Mouse (Mus musculus) G1E-ER4 (cell line): ENCODE measurements around the gene Dnah7c. TPM values are rescaled to one million over a fixed set of nuclear protein-coding genes. Genes with fewer than 3 reads are reported as not detected.

ENCODE experiments used
- GATA1 ChIP-seq: IDR thresholded peaks from one replicate; pipeline ENCODE4 v1.8.0; 2012; ENCODE audit warnings: low read length, inconsistent platforms
- polyA plus RNA-seq: library from polyadenylated mRNA; stranded (reverse); fragments of >175 nt; gene quantifications from 2 replicates; pipeline ENCODE4 v1.2.3, GENCODE M21; 2012

Dnah7c gene
- polyA plus RNA-seq = not detected in 2 replicates

- TF ChIP-seq GATA1 = no peak
These were observed at the start of gene Dnah7c for GRCm38 (mm10) chr1:46425137-46425925. Gene Dnah7c (plus strand): TSS chr1:46425592.

- no peak for TF ChIP-seq GATA1
These were observed 16.9 kb upstream of the Dnah7c start for GRCm38 (mm10) chr1:46408324-46409115.

- TF ChIP-seq GATA1 = no peak
These were observed 3.0 kb downstream of the Dnah7c start for GRCm38 (mm10) chr1:46428401-46428800.

- no peak for TF ChIP-seq GATA1
These were observed 95.6 kb downstream of the Dnah7c start for GRCm38 (mm10) chr1:46521032-46521431.

- TF ChIP-seq GATA1 = no peak
These were observed 119.5 kb downstream of the Dnah7c start for GRCm38 (mm10) chr1:46544812-46545421.

GRCm38 (mm10) chr1:46580385-46580784 lies 155.0 kb downstream of the Dnah7c start:
- no peak for TF ChIP-seq GATA1

- no peak for TF ChIP-seq GATA1
These were observed 194.9 kb downstream of the Dnah7c start for GRCm38 (mm10) chr1:46620331-46620730.

GRCm38 (mm10) chr1:46725266-46725665 lies 299.9 kb downstream of the Dnah7c start:
- TF ChIP-seq GATA1 = no peak

GRCm38 (mm10) chr1:46805074-46805473 lies 379.7 kb downstream of the Dnah7c start:
- TF ChIP-seq GATA1 = no peak

- TF ChIP-seq GATA1 = no peak
These were observed 392.5 kb downstream of the Dnah7c start for GRCm38 (mm10) chr1:46817934-46818333.

GRCm38 (mm10) chr1:46822256-46822972 lies 397.0 kb downstream of the Dnah7c start:
- TF ChIP-seq GATA1 = no peak

GRCm38 (mm10) chr1:46830066-46830843 lies 404.9 kb downstream of the Dnah7c start:
- no peak for TF ChIP-seq GATA1

- no peak for TF ChIP-seq GATA1
These were observed 406.5 kb downstream of the Dnah7c start for GRCm38 (mm10) chr1:46831927-46832326.

GRCm38 (mm10) chr1:46843406-46843805 lies 418.0 kb downstream of the Dnah7c start:
- no peak for TF ChIP-seq GATA1

- no peak for TF ChIP-seq GATA1
These were observed 418.9 kb downstream of the Dnah7c start for GRCm38 (mm10) chr1:46844281-46844680.

- TF ChIP-seq GATA1 = no peak
These were observed 419.8 kb downstream of the Dnah7c start for GRCm38 (mm10) chr1:46845221-46845620.
